In genomic region chr14:94123575-94123974, GRCm38 (mm10) we compare ENCODE assay signal across 16 mouse cellular contexts.
"Had no signal": no experiment of that assay in that cellular context is flagged by ENCODE, and none has a peak within 500 bp of the region (broad histone marks: within the 10 kb centered on the region; RNA-seq: fewer than 3 reads in every experiment).

No protein-coding gene starts in this region.

- H3K9ac ChIP-seq: neural tube, embryonic 13.5 days; neural tube, embryonic 15.5 days; stomach, embryonic 15.5 days had no signal

- H3K4me1 ChIP-seq: neural tube, embryonic 13.5 days; neural tube, embryonic 15.5 days; stomach, embryonic 15.5 days had no signal

- H3K27ac ChIP-seq: neural tube, embryonic 13.5 days; neural tube, embryonic 15.5 days; stomach, embryonic 15.5 days; stomach, postnatal 0 days had no signal

- H3K36me3 ChIP-seq: neural tube, embryonic 13.5 days; neural tube, embryonic 15.5 days; stomach, embryonic 15.5 days had no signal

- H3K4me2 ChIP-seq: neural tube, embryonic 13.5 days; neural tube, embryonic 15.5 days; stomach, embryonic 15.5 days had no signal

- H3K4me3 ChIP-seq: neural tube, embryonic 13.5 days; neural tube, embryonic 15.5 days; stomach, embryonic 15.5 days had no signal

- DNase-seq: retina, postnatal 1 day; right cerebral cortex, adult 18-20 months; right cerebral cortex, postnatal 14 days; right cerebral cortex, postnatal 25 days; right cerebral cortex, postnatal 4 days; spleen, adult 18-20 months; thymus, adult 18-20 months; thymus, adult 2 months; thymus, postnatal 14 days; thymus, postnatal 25 days; thymus, postnatal 36 days; thymus, postnatal 4 days had no signal

- H3K27me3 ChIP-seq: neural tube, embryonic 13.5 days; neural tube, embryonic 15.5 days; stomach, embryonic 15.5 days had no signal

- H3K9me3 ChIP-seq: neural tube, embryonic 13.5 days; neural tube, embryonic 15.5 days; stomach, embryonic 15.5 days had no signal
